Mouse (Mus musculus) left cerebral cortex, adult 2 months (tissue): Measurements from ENCODE around the gene Prex1. TPM values are rescaled to one million over a fixed set of nuclear protein-coding genes. Genes with fewer than 3 reads are reported as not detected.

Experiments used
- DNase-seq, 2 experiments: peaks; one replicate each; pipeline ENCODE4 v3.0.0; 2021 to 2022; ENCODE audit warnings: low spot score in 2 of 2, mixed read lengths in 1 of 2; ENCODE audit errors: extremely low spot score in 1 of 2
- H3K27ac ChIP-seq: fragments of 200-600 bp; 2 replicates; pipeline ENCODE4 v1.8.1; 2022
- H3K4me3 ChIP-seq: fragments of 200-600 bp; 2 replicates; pipeline ENCODE4 v1.8.1; 2022
- CTCF ChIP-seq: fragments of 200-600 bp; IDR thresholded peaks from 2 replicates; pipeline ENCODE4 v1.8.1; 2022; ENCODE audit warnings: antibody characterized with exemption, mild to moderate bottlenecking, moderate library complexity
- intact Hi-C: fragments of 180-260 bp; cut with DNase I; formaldehyde crosslinking; loops from one replicate; pipeline ENCODE4 v1.15.1; 2025
- total RNA-seq, 2 experiments: library from RNA; stranded (reverse); gene quantifications; 2 replicates each; pipeline ENCODE4 v1.2.3; 2021

Prex1 gene
- total RNA-seq, 2 experiments from 2014 or later = 110 to 115 TPM

DNA sequence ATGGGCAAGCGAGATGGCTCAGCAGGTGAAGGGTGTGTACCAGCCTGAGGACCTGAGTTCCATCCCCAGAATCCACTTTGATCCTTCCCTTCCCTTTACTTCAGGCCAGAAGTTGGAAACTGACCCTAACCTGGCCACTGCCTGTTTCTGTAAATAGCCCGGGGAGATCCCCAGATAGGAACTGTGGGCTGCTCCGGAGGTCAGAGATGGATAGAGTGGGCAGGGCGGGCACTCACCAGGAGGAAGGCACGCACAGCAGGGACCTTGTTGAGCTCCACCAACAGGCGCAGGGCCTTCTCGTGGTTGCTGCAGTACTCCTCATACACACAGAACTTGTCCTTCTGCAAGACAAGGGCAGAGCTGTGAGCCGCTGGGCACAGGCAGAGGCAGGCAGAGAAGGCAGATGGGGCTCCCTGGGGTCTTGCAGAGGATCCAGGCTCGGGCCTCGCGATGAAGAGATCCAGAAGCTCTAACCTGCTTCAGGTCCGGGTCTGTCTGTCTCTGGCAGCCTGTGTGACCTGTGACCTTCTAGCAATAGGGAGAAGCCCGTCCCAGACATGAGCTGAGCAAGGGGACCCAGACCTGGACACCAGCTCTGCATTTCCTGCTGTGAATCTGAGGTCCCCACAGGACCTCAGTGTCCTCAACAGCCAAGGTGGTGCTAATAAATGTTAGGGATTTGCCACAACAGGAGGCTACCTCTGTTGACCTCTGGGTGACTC is 75.4 kb downstream of the Prex1 start:
- intact Hi-C loops = no loop called here
- no peak for DNase-seq
- no peak overlapping the region for H3K4me3 ChIP-seq
- TF ChIP-seq CTCF = no peak
- H3K27ac ChIP-seq = peak overlapping the region; percentile 74

DNA sequence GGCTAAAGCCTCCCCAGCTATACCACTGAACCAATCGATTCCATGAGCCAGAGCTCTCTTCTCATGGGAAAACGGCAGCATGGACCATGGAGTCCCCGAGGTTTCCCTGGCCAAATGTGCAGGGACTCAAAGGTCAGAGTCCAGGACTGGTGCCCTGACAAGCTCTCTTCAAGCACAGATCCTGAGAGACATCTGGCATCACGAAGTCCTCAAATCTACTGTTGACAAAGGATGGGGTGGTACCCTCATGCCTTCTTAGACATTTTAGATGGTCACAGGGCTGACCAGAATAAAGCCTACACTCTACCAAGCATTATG is 76.0 kb downstream of the Prex1 start:
- no peak for DNase-seq
- TF ChIP-seq CTCF = no peak
- Histone ChIP-seq H3K4me3 (no peak overlapping the region), H3K27ac (peak overlapping the region; percentile 74)
- intact Hi-C loops = loop anchor here (2.0 kb wide), 2 partner anchors 29 to 35 kb away; no protein-coding TSS in a partner anchor

DNA sequence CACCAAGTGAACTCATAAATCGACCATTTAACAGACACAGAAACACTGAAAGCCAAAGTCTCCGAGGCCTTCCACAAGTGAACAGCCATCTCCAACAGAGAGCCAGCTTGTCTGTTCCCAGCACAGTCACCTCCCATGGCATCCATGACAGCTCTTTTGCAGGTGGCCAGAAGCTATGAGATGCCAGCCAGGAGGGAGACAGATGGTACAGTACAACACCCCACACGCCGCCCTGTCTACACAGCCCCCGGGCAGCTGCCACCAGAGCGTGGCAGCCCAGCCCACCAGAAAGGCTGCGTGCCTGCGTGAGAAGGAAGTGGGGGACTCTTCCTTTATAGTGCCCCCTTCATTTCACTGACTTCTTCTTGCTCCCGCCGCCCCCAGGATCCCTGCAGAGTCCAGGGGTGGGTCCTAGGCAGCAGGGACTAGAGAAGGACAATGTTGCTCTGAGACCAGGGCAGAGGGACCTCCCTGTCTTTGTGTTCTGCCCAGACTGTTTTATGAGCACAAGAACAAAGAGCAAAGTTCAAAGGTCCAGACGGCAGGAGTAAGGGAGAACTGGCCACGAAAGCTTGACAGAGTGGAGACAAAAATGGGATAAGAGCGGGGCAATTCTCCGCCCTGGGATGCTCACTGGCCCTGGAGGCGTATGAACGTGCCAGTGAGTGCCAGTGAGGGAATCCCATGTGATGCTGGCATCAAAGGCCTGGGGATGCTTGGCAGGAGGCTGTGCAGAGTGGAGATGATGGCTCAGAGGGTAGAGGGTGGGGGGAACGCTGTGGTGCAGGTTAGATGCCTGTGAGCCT is 76.6 kb downstream of the Prex1 start:
- H3K4me3 ChIP-seq = no peak overlapping the region
- intact Hi-C loops = loop anchor here (2.0 kb wide), 2 partner anchors 30 to 34 kb away; no protein-coding TSS in a partner anchor
- H3K27ac ChIP-seq = peak overlapping the region; percentile 74
- TF ChIP-seq CTCF = no peak
- peak; percentile 43 to 74 for DNase-seq

DNA sequence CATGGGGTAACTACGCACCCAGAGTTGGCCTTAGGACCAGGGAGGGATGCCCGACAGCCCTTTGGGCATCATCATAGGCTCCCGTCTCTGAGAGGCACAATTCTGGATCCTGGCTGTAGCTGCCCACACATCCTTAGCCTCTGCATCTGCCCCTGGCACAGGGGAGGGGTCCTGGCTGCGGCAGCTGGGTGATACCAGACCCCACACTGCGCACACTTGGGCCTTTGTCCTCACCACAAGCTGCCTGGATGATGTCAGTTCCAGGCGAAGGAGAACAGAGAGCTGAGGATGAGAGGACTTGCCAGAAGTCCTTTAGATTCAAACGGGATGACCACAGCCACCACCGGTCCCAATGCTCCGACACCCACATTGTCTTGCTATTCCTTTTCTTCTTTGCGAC is 78.1 kb downstream of the Prex1 start:
- DNase-seq = no peak
- no peak overlapping the region for H3K4me3 ChIP-seq
- intact Hi-C loops = no loop called here
- peak overlapping the region; percentile 74; the same call in 1 of the 2 replicates for H3K27ac ChIP-seq
- no peak for TF ChIP-seq CTCF

DNA sequence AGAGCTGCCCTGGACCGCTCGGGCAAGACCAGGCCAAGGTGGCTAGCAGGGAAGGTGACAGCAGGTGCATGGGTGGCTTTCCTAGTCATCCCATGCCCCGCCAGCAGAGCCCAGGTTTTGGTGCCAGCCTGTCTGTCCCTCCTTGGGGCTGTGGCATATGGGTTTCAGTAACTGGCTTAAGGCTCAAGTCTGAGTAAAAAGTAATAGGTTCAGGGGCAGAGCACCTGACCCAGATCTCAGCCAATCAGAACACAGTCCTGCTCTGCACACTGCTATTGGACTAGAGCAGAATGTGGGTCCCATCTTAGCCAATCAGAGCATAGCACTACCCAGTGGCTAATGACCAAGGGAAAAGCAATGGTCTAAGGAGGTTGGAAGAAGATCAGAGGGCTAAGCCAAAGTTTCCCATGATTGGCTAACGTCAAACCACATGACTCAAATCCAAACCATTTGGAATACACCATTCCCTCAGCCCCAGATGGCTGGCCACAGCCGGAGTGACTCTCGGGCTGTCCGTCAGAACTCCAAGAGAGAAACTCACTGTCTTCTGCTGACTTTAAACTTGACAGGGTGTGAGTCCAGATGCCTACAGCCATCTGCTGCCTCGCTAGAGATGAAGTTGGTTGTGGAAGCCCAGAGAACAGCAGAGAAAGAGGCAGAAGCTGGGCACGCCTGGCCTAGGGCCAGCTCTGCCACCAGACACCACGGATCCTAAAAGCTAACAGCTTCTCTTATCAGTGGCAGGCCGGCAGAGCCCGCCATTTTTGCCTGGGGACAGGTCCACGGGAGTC is 80.9 kb downstream of the Prex1 start:
- Histone ChIP-seq H3K27ac (peak overlapping the region; percentile 54), H3K4me3 (no peak overlapping the region)
- no peak for TF ChIP-seq CTCF
- DNase-seq = peak in 1 of 2 experiments; percentile 47
- intact Hi-C loops = no loop called here

DNA sequence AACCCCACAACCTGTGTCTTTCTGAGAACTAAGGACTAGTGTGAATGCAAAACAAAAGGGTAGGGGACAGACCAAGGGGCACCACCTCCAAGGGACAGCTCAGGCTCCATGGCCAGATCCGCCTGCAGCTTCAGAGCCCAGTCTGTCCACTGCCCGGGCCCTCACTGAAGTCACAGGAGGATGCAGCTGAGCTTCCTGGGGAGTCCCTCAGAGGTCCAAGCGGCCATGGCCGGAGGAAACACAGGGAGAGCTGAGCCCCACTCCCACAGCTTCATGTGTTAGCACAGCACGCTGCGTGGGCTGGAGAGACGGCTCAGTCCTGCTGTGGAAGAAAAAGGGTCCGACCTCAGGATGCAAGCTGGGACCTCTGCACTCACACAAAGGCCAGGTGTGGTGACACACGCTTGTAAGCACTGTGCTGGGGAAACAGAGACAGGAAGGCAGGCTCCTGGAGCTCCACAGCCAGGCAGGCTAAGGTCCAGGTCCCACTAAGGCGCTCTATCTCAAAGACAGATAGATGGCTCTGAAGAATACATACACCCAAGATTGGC is 81.9 kb downstream of the Prex1 start:
- no peak overlapping the region for H3K4me3 ChIP-seq
- intact Hi-C loops = no loop called here
- DNase-seq = no peak
- peak overlapping the region; percentile 54 for H3K27ac ChIP-seq
- TF ChIP-seq CTCF = no peak

DNA sequence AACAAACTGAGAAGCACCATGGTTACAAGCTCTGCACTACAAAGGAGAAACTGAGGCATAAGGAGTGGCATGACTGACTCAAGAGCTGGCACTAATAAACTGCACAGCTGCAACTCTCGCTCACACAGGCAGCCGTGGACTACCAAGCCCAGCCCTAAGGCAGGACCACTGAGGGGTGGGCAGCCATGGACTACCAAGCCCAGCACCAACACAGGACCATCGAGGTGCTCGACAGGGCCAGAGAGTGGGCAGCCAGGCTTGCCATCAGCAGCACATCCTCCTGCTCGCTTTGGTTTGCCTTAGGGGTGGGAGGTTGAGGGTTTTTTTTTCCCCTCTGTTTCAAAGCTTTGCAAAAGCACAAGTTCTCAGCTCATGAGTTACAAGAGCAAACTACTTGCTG is 82.4 kb downstream of the Prex1 start:
- intact Hi-C loops = no loop called here
- Histone ChIP-seq H3K4me3 (no peak overlapping the region), H3K27ac (peak overlapping the region; percentile 13)
- TF ChIP-seq CTCF = no peak
- DNase-seq = no peak

DNA sequence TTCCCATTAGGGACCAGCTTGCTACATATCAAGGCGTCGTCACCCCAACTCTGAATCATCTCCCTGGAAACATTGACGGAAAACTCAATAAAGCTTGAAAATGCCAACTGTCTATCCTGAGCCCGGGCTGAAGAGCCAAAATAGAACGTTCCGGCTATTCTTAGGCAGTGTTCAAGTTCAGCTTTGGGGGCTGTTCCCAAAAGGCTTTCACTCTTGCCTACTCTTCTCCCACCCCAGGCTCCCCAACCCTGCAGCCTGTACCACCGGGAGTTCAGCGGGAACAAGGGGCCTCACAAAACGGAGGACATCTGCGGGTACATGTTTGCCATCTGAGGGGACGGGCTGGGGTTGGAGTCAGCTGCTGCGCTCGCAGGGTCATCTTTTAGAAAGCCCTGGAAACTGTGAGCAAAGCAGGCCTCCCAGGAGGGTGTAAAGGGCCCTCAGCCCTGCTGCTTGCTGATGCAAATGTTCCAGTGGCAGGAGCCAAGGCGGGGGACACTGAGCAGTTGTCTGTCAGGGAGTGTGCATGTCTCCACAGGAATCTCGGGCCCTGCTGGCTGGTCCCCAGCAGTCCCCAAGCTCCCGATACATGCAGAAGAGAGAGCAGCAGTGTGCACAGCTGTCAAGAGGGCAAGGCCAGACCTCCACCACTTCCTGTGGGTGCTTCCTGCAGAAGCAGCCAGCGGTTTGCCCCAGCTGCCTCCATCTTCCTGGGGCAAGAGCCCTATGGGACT is 83.5 kb downstream of the Prex1 start:
- Histone ChIP-seq H3K4me3 (no peak overlapping the region), H3K27ac (peak overlapping the region; percentile 13)
- peak; percentile 43 to 46 for DNase-seq
- no peak for TF ChIP-seq CTCF
- intact Hi-C loops = no loop called here

DNA sequence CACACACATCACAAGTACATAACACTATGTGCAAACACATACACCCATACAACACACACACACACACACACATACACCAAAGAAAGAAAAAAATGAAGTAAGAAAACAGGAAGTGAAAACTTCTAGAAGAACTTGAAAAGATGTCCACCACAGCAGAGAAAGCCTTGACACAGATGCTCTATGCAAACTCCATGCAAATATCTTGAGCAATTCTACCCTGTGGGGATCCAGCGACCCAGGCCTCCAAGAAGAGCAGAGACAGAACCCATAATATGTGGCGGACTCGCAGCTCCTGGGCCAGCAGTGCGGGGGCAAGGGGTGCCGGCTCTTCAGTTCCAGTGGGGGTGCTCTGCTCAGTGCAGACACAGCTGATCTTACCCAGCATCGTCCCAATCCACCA is 86.1 kb downstream of the Prex1 start:
- DNase-seq = no peak
- no peak overlapping the region for H3K4me3 ChIP-seq
- intact Hi-C loops = no loop called here
- TF ChIP-seq CTCF = no peak
- H3K27ac ChIP-seq = no peak overlapping the region

DNA sequence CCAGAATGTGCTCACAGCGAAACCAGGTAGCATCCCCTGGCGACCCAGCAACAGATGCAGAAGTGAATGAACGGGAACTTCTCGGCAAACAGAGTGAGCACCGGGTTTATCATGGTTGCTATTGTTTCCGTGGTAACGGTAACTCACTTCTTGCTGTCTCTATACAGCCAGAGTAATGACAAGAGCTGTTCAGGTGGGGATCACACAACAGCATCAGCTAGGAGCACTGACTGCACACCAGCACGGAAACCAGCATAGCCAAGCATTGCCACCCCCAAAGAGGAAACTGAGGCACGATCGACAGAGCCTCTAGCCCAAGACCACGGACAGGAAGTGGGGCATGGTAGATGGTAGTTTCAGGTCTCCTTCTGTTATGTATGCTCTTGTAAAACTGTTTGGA is 88.4 kb downstream of the Prex1 start:
- DNase-seq = no peak
- intact Hi-C loops = no loop called here
- no peak for TF ChIP-seq CTCF
- Histone ChIP-seq H3K4me3 (no peak overlapping the region), H3K27ac (no peak overlapping the region)

DNA sequence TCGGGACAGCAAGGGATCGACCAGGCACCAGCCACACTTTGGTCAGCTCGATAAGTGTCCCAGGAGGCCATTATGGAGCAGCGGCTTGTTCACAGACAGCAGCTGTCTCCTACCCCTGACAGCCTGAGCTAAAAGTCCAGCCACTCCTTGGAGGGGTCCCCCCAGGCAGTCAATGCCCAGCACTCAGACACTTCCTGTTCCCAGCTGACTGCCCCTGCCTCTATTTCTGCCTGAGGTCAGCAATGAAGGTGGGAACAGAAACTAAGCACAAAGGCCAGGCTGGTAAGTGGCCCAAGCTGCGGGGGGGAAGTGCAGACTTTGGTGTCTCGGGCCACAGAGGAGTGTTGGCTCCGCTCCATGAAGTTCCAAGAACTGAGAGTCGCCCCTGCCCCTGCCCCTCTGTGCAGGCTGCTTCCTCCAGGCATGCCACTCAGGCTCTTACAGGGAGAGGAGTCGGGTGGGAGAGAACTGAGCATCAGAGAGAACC is 90.5 kb downstream of the Prex1 start:
- Histone ChIP-seq H3K27ac (no peak overlapping the region), H3K4me3 (no peak overlapping the region)
- DNase-seq = no peak
- intact Hi-C loops = no loop called here
- no peak for TF ChIP-seq CTCF
